Mouse (Mus musculus) myocyte (in vitro differentiated cells): ENCODE results near the gene Arntl.

Experiments
- MAX ChIP-seq: IDR thresholded peaks from one replicate; pipeline ENCODE4 v1.6.1; 2011; ENCODE audit warnings: low read depth, mild to moderate bottlenecking, control low read depth
- MYOG ChIP-seq, 3 experiments: IDR thresholded peaks; one replicate each; pipeline ENCODE4 v1.6.1; 2011; ENCODE audit warnings: control low read depth in 2 of 3, low read depth in 2 of 3, mild to moderate bottlenecking in 2 of 3; ENCODE audit not compliant: insufficient read length in 2 of 3, control insufficient read depth in 1 of 3, insufficient read depth in 1 of 3
- POLR2A ChIP-seq: IDR thresholded peaks from one replicate; pipeline ENCODE4 v1.6.1; 2011; ENCODE audit warnings: low read depth, mild to moderate bottlenecking, control low read depth, moderate library complexity; ENCODE audit not compliant: insufficient read length
- REST ChIP-seq: IDR thresholded peaks from one replicate; pipeline ENCODE4 v1.6.1; 2011; ENCODE audit warnings: mild to moderate bottlenecking, control low read depth, moderate library complexity; ENCODE audit not compliant: insufficient read depth, insufficient read length
- TCF3 ChIP-seq: IDR thresholded peaks from one replicate; pipeline ENCODE4 v1.6.1; 2011; ENCODE audit warnings: low read depth, control low read depth; ENCODE audit not compliant: insufficient read length
- USF1 ChIP-seq: IDR thresholded peaks from one replicate; pipeline ENCODE4 v1.6.1; 2011; ENCODE audit warnings: low read depth, mild to moderate bottlenecking, control low read depth, moderate library complexity

- TF ChIP-seq MYOG (IDR thresholded peaks at IDR 0.05; ENCODE audit: control insufficient read depth in 1 of 3, insufficient read depth in 1 of 3, insufficient read length in 2 of 3, low read depth in 2 of 3) (no peak), MAX (no peak), POLR2A (no peak), TCF3 (no peak), REST (no peak), USF1 (no peak)
Measured at GRCm38 (mm10) chr7:113197161-113197775, 10.0 kb upstream of the Arntl start.
